Mouse (Mus musculus): Measurements from ENCODE around the gene Moxd1. TPM values are rescaled to one million over a fixed set of nuclear protein-coding genes. Genes with fewer than 3 reads are reported as not detected.

The Moxd1 gene
- 19.8 and 21.7 TPM in 2 replicates for polyA plus RNA-seq (2014; fragmentation: Nextera tagmentation; extraction: Ambion mirVana)

- Histone ChIP-seq H3K4me1 (ENCODE audit: control insufficient read depth, insufficient read depth, low read length) (peaks cover 4% of the 10 kb centered on the region; the same call in 1 of the 2 replicates), H3K9me3 (ENCODE audit: control insufficient read depth, low read length) (no peaks in the 10 kb centered on the region), H3K4me2 (ENCODE audit: low read depth, low read length) (peak within 1 kb of the TSS; percentile 96), H3K36me3 (ENCODE audit: control insufficient read depth, insufficient read depth, low read length) (no peaks in the 10 kb centered on the region), H3K27ac (replicated peaks; ENCODE audit: low read depth, low read length) (no peak within 1 kb of the TSS), H3K4me3 (ENCODE audit: low read depth, low read length) (peak within 1 kb of the TSS; percentile 54), H3K9ac (ENCODE audit: low read depth, low read length) (peak within 1 kb of the TSS; percentile 68), H3K27me3 (replicated peaks; ENCODE audit: control insufficient read depth, insufficient read depth, low read length) (peaks cover 30% of the 10 kb centered on the region)
- ATAC-seq (ENCODE audit: low read depth) (peak; percentile 75), DNase-seq (ENCODE audit: low spot score) (peak; percentile 30)
- 2% methylated on average over 25 of the region's 56 CpGs for WGBS
Observed at GRCm38 (mm10) chr10:24223449-24224143, at the start of gene Moxd1. Moxd1 (plus strand) TSS chr10:24223517.

GRCm38 (mm10) chr10:24190392-24190791, 32.9 kb upstream of the Moxd1 start:
- Histone ChIP-seq H3K4me2 (ENCODE audit: low read depth, low read length) (no peak overlapping the region), H3K36me3 (ENCODE audit: control insufficient read depth, insufficient read depth, low read length) (peaks cover 23% of the 10 kb centered on the region), H3K27ac (replicated peaks; ENCODE audit: low read depth, low read length) (no peak overlapping the region), H3K9ac (ENCODE audit: low read depth, low read length) (no peak overlapping the region), H3K9me3 (ENCODE audit: control insufficient read depth, low read length) (no peaks in the 10 kb centered on the region), H3K4me1 (ENCODE audit: control insufficient read depth, insufficient read depth, low read length) (no peaks in the 10 kb centered on the region), H3K4me3 (ENCODE audit: low read depth, low read length) (no peak overlapping the region), H3K27me3 (replicated peaks; ENCODE audit: control insufficient read depth, insufficient read depth, low read length) (no peaks in the 10 kb centered on the region)
- WGBS = 53% methylated on average over 7 of the region's 7 CpGs
- ATAC-seq (ENCODE audit: low read depth) = no peak
- DNase-seq (ENCODE audit: low spot score) = peak; percentile 19

DNA sequence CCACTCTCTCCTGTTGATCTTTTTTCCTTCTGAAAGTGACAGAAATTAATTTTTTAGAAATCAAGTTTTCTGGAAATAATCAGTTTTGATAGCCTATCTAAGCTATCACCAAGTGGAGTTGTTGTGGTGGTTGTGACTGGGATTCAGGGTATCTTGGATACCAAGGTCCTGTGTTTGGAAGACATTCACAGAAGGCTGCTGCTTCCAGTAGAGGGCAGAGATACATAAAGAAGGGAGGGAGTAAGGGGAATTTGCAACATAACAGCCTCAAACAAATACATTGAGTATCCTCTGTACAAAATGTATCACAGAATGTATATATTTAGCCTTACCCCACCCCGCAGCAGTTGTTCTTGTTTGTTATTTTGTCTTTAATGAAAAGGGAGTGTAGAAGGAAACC, 31.3 kb upstream of the Moxd1 start:
- Histone ChIP-seq H3K9ac (ENCODE audit: low read depth, low read length) (no peak overlapping the region), H3K27me3 (replicated peaks; ENCODE audit: control insufficient read depth, insufficient read depth, low read length) (no peaks in the 10 kb centered on the region), H3K4me2 (ENCODE audit: low read depth, low read length) (no peak overlapping the region), H3K4me1 (ENCODE audit: control insufficient read depth, insufficient read depth, low read length) (no peaks in the 10 kb centered on the region), H3K4me3 (ENCODE audit: low read depth, low read length) (no peak overlapping the region), H3K27ac (replicated peaks; ENCODE audit: low read depth, low read length) (no peak overlapping the region), H3K9me3 (ENCODE audit: control insufficient read depth, low read length) (peaks cover 5% of the 10 kb centered on the region; the same call in 1 of the 2 replicates), H3K36me3 (ENCODE audit: control insufficient read depth, insufficient read depth, low read length) (peaks cover 11% of the 10 kb centered on the region; the same call in 1 of the 2 replicates)
- DNase-seq (ENCODE audit: low spot score) (peak; percentile 52), ATAC-seq (ENCODE audit: low read depth) (no peak; the same call in 1 of the 2 replicates)
- WGBS = 46% methylated on average over 1 of the region's 1 CpGs

DNA sequence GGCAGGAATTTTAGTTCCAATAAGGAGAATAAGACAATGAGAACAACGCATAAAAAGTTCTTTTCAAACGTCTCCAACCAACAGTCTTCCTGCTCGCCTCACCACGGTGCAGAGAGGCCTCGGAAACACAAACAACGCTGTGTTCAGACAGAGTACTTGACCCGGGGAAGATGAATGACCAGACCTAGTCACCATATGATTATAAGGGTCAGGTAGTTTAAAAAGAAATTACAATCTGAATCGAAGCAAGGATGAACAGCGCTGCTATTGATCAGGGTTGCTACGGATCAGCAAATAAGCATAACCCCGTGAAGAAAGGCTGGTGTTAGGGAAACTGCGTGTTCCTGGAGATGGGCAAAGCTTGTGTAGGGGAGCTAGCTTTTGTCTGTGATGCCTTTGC, 24.0 kb upstream of the Moxd1 start:
- ATAC-seq (ENCODE audit: low read depth) (no peak), DNase-seq (ENCODE audit: low spot score) (no peak)
- no peak overlapping the region for H3K9ac ChIP-seq (ENCODE audit: low read depth, low read length)
- H3K4me3 ChIP-seq (ENCODE audit: low read depth, low read length) = no peak overlapping the region
- no peak overlapping the region for H3K27ac ChIP-seq (replicated peaks; ENCODE audit: low read depth, low read length)
- H3K36me3 ChIP-seq (ENCODE audit: control insufficient read depth, insufficient read depth, low read length) = no peaks in the 10 kb centered on the region
- H3K27me3 ChIP-seq (replicated peaks; ENCODE audit: control insufficient read depth, insufficient read depth, low read length) = no peaks in the 10 kb centered on the region
- peaks cover 5% of the 10 kb centered on the region; the same call in 1 of the 2 replicates for H3K9me3 ChIP-seq (ENCODE audit: control insufficient read depth, low read length)
- H3K4me1 ChIP-seq (ENCODE audit: control insufficient read depth, insufficient read depth, low read length) = no peaks in the 10 kb centered on the region
- WGBS = 79% methylated on average over 12 of the region's 12 CpGs
- no peak overlapping the region for H3K4me2 ChIP-seq (ENCODE audit: low read depth, low read length)

DNA sequence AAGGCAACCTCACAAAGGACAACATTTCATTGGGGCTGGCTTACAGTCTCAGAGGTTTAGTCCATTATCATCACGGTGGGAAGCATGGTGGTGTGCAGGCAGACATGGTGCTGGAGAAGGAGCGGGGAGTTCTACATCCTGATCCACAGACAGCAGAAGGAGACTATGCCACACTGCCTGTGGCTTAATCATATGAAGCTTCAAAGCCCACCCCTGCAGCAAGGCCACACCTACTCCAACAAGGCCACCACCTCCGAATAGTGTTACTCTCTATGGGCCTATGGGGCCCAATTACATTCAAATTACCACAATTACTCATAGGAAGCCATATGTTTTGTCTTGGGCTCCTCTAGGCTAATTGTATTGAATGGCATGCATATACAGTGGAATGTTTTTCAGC, 23.2 kb upstream of the Moxd1 start:
- peaks cover 5% of the 10 kb centered on the region; the same call in 1 of the 2 replicates for H3K9me3 ChIP-seq (ENCODE audit: control insufficient read depth, low read length)
- H3K4me3 ChIP-seq (ENCODE audit: low read depth, low read length) = no peak overlapping the region
- H3K4me2 ChIP-seq (ENCODE audit: low read depth, low read length) = no peak overlapping the region
- H3K4me1 ChIP-seq (ENCODE audit: control insufficient read depth, insufficient read depth, low read length) = no peaks in the 10 kb centered on the region
- no peak overlapping the region for H3K27ac ChIP-seq (replicated peaks; ENCODE audit: low read depth, low read length)
- H3K9ac ChIP-seq (ENCODE audit: low read depth, low read length) = no peak overlapping the region
- DNase-seq (ENCODE audit: low spot score) (no peak), ATAC-seq (ENCODE audit: low read depth) (no peak)
- H3K27me3 ChIP-seq (replicated peaks; ENCODE audit: control insufficient read depth, insufficient read depth, low read length) = no peaks in the 10 kb centered on the region
- H3K36me3 ChIP-seq (ENCODE audit: control insufficient read depth, insufficient read depth, low read length) = no peaks in the 10 kb centered on the region
- 60% methylated on average over 3 of the region's 3 CpGs for WGBS

DNA sequence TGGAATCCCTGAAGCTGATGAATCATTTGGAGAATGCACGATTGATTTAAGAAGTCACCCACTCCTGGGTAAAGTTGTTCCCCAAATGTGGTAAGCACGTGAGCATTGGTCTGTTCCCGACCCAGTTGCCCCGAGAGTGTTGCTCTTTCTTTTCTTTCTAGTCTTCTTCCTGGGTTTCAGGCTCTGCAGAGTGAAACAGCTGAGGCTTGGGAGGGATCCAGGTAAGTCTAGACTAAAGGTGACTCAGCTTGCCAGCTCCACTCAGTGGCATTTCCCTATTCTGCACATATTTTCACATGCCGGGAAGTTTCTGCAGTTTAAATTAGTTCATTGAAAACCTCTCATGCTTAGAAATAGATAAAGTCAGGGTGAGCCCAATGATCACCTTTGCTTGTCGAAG, 13.2 kb upstream of the Moxd1 start:
- Histone ChIP-seq H3K4me2 (ENCODE audit: low read depth, low read length) (no peak overlapping the region), H3K4me3 (ENCODE audit: low read depth, low read length) (no peak overlapping the region), H3K9ac (ENCODE audit: low read depth, low read length) (no peak overlapping the region), H3K27me3 (replicated peaks; ENCODE audit: control insufficient read depth, insufficient read depth, low read length) (no peaks in the 10 kb centered on the region), H3K4me1 (ENCODE audit: control insufficient read depth, insufficient read depth, low read length) (no peaks in the 10 kb centered on the region), H3K36me3 (ENCODE audit: control insufficient read depth, insufficient read depth, low read length) (no peaks in the 10 kb centered on the region), H3K9me3 (ENCODE audit: control insufficient read depth, low read length) (no peaks in the 10 kb centered on the region), H3K27ac (replicated peaks; ENCODE audit: low read depth, low read length) (no peak overlapping the region)
- 74% methylated on average over 6 of the region's 6 CpGs for WGBS
- DNase-seq (ENCODE audit: low spot score) (no peak), ATAC-seq (ENCODE audit: low read depth) (no peak)

DNA sequence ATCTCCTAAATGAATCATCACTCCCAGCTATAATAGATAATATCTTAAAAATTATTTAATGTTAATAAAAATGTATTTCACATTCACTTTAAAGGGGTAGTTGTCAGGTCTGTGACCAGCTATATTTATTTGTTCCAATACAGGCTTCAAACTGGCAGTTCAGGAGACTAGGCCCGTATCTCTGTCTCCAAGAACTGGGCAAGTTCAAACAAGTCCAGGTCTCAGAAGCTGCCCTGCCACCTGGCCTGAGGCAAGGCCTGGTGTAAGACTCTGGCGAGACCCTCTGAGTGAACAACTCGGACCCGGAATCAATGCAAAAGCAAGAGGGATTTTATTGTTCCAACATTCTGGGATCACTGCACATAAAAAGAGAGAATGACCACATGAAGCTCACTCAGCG, 10.0 kb upstream of the Moxd1 start:
- no peak for ATAC-seq (ENCODE audit: low read depth)
- H3K27ac ChIP-seq (replicated peaks; ENCODE audit: low read depth, low read length) = no peak overlapping the region
- H3K9ac ChIP-seq (ENCODE audit: low read depth, low read length) = no peak overlapping the region
- H3K9me3 ChIP-seq (ENCODE audit: control insufficient read depth, low read length) = no peaks in the 10 kb centered on the region
- no peaks in the 10 kb centered on the region for H3K36me3 ChIP-seq (ENCODE audit: control insufficient read depth, insufficient read depth, low read length)
- H3K4me2 ChIP-seq (ENCODE audit: low read depth, low read length) = no peak overlapping the region
- H3K27me3 ChIP-seq (replicated peaks; ENCODE audit: control insufficient read depth, insufficient read depth, low read length) = no peaks in the 10 kb centered on the region
- WGBS = 70% methylated on average over 5 of the region's 5 CpGs
- DNase-seq (ENCODE audit: low spot score) = no peak
- H3K4me1 ChIP-seq (ENCODE audit: control insufficient read depth, insufficient read depth, low read length) = no peaks in the 10 kb centered on the region
- no peak overlapping the region for H3K4me3 ChIP-seq (ENCODE audit: low read depth, low read length)

- Histone ChIP-seq H3K4me3 (ENCODE audit: low read depth, low read length) (no peak overlapping the region), H3K27ac (replicated peaks; ENCODE audit: low read depth, low read length) (no peak overlapping the region), H3K9ac (ENCODE audit: low read depth, low read length) (no peak overlapping the region), H3K9me3 (ENCODE audit: control insufficient read depth, low read length) (no peaks in the 10 kb centered on the region), H3K4me2 (ENCODE audit: low read depth, low read length) (no peak overlapping the region), H3K4me1 (ENCODE audit: control insufficient read depth, insufficient read depth, low read length) (no peaks in the 10 kb centered on the region), H3K36me3 (ENCODE audit: control insufficient read depth, insufficient read depth, low read length) (no peaks in the 10 kb centered on the region), H3K27me3 (replicated peaks; ENCODE audit: control insufficient read depth, insufficient read depth, low read length) (peaks cover 8% of the 10 kb centered on the region)
- WGBS = 54% methylated on average over 6 of the region's 6 CpGs
- no peak for DNase-seq (ENCODE audit: low spot score)
- no peak for ATAC-seq (ENCODE audit: low read depth)
Observed at GRCm38 (mm10) chr10:24217558-24218268, 5.6 kb upstream of the Moxd1 start.
